Mouse (Mus musculus): Measurements from ENCODE around the gene Tmem222.

- TF ChIP-seq CTCF (IDR thresholded peaks at IDR 0.05; ENCODE audit: low read depth, low read length) (no peak), POLR2A (IDR thresholded peaks at IDR 0.05; ENCODE audit: extremely low read depth, insufficient read depth, low read length) (no peak)
Measured at GRCm38 (mm10) chr4:133285299-133285698, 7.7 kb upstream of the Tmem222 start.
